Mouse (Mus musculus) left cerebral cortex, postnatal 10 days (tissue): Measurements from ENCODE around the gene Slc29a3. TPM values are rescaled to one million over a fixed set of nuclear protein-coding genes. Genes with fewer than 3 reads are reported as not detected.
"Not testable (repeated sequence)": the region's sequence is repeated elsewhere in the genome, so short reads cannot be mapped to it uniquely, and the experiment has no call there.

Source experiments
- DNase-seq, 2 experiments: peaks; one replicate each; pipeline ENCODE4 v3.0.0; 2021 to 2022; ENCODE audit warnings: low spot score in 2 of 2, mixed read lengths in 1 of 2; ENCODE audit errors: extremely low spot score in 1 of 2
- intact Hi-C: fragments of 180-260 bp; cut with DNase I; formaldehyde crosslinking; loops from one replicate; pipeline ENCODE4 v1.15.1; 2025
- total RNA-seq, 2 experiments: library from RNA; stranded (reverse); gene quantifications; 2 replicates each; pipeline ENCODE4 v1.2.3; 2021

The Slc29a3 gene
- total RNA-seq, 2 experiments from 2014 or later, result 16.5 to 16.9 TPM

DNA sequence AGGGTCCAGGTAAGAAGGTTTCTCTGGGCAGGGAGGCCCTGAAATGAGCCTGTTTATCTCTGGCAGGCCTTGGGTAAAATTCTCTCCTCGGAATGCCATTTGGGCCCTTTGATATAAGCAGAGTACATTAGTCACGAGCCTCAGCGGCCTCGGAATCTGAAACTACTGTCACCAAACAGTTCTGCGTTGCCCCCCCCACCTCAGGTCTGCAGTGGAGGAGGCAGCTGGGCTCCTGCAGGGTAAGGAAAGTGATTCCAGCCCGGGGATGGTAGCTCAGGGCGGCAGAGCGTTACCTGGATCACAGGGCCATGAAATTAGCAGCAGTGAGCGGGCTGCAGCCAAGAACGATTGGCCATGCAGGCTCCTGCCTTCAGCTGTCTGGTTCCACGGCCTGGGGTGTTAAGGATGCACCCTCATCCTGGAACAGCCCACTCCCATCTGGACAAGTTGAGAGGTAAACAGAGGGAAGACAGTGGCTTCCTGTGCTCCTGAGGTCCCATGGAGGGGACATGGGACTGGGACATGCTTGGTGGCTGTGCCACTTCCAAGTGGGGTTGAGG, 15.3 kb downstream of the Slc29a3 start:
- intact Hi-C loops, result no loop called here
- no peak for DNase-seq

DNA sequence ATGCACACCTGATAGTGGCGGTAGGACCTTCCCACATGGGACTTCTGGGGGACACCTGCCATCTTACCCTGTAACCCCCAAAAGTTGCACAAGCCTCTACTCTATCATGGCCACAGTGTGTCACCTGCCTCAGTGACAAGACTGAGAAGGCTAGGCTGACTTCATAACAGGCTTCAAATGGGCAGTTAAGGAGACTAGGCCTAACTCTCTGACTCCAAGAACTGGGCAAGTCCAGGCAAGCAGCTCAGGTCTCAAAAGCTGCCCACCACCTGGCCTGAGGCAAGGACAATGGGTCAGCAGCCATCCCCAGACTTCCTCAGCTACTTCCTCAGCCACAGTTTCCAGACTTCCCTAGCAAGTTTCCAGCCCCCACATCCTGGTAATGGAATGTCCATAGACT, 16.9 kb downstream of the Slc29a3 start:
- intact Hi-C loops, result no loop called here
- no peak for DNase-seq

DNA sequence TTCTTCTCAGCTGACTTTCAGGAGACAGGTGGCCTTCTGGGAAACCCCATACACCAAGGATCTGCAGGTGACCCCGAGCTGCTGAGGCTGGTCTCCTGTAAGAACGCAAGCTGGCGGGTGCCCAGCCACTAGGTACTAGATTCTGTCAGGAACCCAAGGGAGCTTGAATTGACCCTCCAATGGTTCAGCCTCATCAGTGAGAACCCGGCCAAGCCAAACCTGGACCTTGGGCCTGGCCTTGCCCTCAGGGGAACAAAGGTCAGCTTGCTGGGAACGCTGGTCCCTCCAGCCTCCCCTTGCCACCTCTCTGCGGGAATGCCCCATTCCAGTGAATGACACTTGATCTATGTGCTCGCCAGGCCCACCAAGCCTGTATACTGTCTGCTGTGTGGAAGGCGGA, 19.1 kb downstream of the Slc29a3 start:
- intact Hi-C loops, result no loop called here

DNA sequence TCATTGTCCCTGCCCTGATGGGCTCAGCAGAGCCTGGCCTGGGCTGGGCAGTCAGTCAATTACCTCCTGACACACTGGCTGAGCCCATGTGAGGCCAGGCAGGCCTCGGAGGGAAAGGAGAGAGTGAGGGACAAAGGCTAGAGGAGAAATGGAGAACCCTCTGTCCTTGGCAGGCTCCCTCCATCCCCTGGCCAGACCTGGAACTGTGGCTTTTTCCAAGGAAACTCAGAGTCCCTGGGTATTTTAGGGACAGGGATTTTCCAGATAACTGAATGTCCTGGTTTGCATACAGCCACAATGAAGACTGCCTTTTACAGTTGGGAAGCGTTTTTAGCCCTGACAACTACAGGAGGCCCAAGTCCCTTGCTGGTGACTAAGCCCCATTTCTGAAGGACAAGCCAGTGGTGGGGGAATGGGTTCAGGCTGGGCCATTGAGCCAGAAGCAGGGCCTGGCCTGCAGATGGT, 20.2 kb downstream of the Slc29a3 start:
- peak in 1 of 2 experiments; percentile 35 for DNase-seq
- intact Hi-C loops, result no loop called here

More for the DNA sequence above, 19.1 kb downstream of the Slc29a3 start:
- no peak for DNase-seq

DNA sequence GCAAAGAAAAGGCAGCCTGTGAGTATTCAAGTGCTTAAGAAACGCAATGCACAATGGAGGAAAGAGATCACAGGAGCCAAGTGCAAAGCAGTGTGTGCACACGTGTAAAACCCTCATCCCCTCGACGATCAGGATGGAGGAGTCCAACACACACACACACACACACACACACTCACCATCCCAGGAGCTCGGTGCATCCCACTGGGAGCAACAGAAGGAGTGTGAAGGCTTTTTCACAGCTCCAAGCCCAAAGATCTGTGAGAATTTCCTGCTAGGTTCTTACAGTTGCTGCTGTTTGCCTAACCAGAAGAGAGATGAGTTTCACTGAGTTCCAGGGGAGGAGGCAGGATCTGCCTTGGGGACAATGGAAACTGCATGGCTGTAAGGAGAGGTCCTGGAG, 20.9 kb downstream of the Slc29a3 start:
- peak in 1 of 2 experiments; percentile 18 for DNase-seq
- intact Hi-C loops, result no loop called here

DNA sequence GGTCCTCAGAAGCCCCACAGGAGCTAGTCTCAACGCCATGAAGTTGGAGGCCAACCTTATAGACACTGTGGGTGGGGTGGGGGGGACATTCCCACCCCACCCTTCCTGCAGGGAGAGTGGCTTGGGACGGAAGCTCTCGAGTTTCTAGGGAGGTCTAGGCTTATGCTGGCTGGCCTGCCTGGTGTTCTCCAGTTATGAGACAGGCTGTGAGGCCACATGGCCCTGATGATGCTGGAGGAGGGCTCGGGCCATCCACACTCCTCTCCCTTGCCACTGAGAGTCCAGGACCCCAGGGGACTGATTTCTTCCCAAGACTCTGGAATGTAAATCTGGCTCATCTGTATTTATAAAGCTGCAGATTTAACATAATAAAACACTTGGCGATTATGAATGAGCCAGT, 25.3 kb downstream of the Slc29a3 start:
- no peak for DNase-seq
- intact Hi-C loops, result no loop called here

DNA sequence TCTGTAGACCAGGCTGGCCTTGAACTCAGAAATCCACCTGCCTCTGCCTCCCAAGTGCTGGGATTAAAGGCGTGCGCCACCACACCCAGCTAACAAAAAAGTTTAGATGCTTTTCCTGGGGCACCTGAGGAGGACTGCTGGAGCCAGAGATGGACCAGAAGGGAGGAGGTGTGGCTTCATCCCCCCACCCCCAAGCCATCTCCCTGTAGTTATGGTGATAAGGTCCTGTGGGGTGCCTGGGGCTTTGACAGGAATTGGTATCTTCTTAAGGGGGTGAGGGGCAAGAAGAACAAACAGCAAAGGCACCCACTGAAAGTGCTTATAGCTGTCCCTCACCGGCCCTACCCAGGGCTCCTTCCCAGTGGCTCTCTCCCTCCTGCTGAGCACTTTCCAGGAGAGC, 25.7 kb downstream of the Slc29a3 start:
- intact Hi-C loops, result no loop called here
- DNase-seq, result no peak

DNA sequence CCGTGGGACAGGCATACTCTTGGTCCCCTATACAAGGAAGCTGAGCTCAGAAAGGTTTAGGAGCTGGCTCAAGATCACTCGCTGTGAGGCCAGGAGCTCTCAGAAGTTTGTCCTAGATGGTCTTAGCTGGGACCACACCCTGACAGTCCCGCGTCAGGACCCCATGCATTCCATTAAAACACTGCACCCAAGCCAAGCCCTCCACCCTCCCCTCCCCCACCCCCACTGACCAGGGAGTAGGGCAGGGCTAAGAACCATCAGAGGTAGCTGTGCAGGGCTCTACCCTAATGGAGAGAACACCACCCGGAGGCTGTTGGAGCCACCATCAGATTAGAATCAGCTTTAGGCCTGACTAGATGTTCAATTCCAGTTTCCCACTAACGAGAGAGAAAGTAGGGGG, 28.1 kb downstream of the Slc29a3 start:
- intact Hi-C loops, result no loop called here
- DNase-seq, result no peak

DNA sequence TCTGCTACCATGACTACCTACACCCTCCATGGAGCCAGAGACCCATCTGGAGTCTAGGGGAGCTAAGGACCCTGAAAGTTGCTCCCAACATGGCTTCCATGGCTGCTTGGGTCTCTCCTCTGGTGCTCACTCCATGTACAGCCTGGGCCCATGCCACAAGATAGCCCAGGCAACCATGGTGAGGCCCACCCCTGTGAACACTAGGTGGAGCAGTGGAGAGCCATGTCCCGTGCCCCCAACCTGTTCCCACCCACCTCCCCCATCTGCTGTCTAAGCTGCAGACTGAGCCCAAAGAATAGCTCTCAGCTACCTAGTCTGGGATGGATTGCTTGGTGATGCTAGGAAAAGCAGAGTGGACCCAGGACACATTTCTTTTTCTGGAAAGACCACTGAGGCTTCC, 29.2 kb downstream of the Slc29a3 start:
- intact Hi-C loops, result no loop called here
- DNase-seq, result no peak

DNA sequence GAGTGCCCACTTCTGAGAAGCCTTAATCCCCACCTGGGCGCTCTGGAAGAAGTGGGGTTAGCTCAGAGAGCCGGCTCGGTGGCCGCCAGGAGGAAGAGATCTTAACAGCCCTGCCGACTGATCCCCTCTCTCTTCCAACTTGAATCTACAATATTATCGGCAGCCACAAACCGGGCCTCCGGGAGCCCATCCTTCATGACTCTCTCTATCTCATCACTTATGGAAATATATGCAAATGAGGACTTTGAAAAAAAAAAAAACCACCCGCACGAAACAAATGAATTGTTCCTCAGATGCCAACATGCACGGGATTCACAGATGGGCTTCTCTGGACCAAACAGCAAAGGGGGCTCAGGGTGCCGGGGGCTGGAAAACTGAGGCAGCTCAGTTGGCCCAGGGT, 31.0 kb downstream of the Slc29a3 start:
- intact Hi-C loops, result no loop called here
- no peak for DNase-seq

DNA sequence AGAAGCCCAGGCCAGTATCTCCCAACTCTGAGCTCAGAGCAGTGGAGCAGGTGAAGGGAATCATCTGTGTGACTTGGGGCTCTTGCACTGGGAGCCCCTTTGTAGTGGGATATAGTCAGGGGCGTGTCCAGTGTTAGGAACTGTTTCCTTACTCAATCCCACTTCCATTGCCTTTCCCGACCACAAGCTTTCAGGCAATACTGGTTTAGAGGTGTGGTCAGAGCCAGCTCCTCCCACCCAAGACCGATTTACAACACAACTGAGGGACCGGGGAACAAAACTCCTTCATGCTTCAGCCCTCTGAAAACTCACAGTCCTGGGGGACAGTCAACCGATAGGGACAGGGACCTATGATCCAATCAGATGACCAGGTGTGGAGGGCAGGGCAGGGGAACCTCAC, 32.1 kb downstream of the Slc29a3 start:
- intact Hi-C loops, result no loop called here
- no peak for DNase-seq

DNA sequence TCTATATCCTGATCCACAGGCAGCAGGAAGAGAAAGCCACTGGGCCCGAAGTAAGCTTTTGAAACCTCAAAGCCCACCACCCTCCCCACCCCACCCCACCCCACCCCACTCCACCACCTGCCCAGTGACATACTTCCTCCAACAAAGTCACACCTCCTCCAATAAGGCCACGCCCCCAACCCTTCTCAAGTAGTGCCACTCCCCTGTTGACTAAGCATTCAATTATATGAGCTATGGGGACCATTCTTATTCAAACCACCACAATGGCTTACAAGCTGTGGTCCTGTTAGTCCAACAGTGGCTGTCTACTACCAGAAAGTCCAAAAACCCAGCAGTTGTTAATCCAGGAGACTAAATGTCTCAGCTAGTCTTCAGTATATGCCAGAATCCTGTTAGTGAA, 34.1 kb downstream of the Slc29a3 start:
- intact Hi-C loops, result no loop called here
- no peak for DNase-seq

DNA sequence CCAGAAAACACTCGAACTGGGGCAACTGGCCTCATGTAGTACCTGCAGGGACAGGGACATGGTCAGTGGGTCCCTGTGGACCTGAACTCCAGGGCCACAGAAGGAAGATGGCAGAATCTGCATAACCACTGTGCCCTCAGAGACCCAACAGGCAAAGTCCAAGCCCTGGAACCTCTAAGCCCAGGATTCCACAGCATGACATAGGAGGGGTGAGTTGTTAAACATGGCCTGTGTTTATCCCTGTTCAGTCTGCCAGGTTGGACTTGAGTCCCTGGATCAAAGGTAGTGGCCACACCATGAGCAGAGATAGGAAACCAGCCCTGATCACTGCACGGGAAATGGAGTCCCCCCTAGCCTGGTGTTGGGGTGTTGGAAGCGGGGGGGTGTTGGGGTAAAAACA, 36.1 kb downstream of the Slc29a3 start:
- intact Hi-C loops, result no loop called here
- no peak for DNase-seq

DNA sequence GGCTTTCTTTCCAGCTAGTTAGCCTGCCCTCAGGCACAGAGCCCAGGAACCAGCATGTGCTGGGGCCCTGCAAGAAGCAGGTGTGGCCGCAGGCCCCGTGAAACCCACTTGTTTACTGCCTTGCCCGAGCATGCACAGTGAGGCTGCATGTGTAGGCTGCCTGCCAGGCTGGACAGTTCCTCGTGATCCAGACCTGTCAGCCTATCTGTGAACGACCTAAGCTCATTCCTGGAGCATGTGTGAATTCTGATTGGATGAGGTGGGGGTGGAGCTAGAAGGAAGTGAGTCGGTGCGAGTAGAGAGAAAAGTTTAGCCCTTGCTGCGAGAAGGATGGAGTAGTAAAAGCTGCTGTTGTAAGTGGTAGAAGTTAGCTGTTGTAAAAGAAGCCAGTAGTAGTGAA, 40.3 kb downstream of the Slc29a3 start:
- intact Hi-C loops, DNase-seq: not testable (repeated sequence)

DNA sequence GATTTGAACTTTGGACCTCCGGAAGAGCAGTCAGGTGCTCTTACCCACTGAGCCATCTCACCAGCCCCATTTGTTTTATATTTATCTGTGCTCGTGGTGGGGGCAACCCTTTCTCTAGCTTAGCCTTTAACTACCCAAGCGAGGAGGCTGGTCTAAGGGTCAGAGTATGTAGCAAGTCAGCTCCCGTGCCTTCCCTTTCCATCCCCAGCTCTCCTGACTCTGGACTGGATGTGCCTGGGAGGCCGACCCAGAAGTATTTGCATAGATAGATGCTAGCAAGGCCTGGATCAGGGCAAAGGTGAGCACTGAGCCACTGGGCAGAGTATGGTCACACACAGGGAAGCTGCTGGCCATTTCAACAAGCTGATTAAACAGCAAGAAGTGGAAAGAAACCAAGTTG, 43.8 kb downstream of the Slc29a3 start:
- intact Hi-C loops, result no loop called here
- DNase-seq, result no peak

DNA sequence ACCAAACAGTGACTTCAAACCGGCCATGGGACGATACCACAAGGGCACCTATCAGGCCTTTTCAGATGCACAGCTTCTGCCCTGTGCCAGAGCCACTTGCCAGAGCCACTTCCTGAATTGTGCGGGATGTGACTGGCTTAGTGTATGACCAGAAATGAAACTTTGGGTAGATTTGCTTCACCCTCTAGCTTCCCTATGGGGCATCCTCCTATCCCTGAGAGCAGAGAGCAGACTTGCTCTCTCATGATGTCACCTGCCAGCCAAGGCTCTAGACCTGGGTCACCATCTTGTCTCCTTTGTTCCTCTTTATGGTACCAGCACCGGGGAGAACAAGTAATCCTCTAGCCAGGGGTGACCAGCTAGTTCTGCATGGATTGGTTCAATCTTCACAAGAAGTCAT, 46.3 kb downstream of the Slc29a3 start:
- DNase-seq, result no peak

DNA sequence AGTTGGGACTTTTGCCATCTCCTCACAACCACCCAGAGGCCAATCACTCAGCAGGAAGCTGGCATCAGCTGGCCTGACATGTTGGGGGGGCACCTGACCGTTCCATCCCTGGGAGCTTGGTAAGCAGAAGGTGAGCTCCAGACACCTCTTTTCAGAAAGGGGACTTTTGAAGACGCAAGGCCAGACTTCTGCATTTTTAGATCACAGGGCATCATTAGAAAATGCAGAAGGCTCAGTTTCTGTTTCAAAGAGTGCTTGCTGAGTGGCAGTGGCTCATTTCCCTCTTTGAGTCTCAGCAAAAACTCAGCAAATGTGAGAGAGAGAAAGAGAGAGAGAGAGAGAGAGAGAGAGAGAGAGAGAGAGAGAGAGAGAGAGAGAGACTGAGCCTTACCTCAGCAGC, 47.5 kb downstream of the Slc29a3 start:
- no peak for DNase-seq
- intact Hi-C loops, result no loop called here

More for the DNA sequence above, 46.3 kb downstream of the Slc29a3 start:
- intact Hi-C loops, result no loop called here

DNA sequence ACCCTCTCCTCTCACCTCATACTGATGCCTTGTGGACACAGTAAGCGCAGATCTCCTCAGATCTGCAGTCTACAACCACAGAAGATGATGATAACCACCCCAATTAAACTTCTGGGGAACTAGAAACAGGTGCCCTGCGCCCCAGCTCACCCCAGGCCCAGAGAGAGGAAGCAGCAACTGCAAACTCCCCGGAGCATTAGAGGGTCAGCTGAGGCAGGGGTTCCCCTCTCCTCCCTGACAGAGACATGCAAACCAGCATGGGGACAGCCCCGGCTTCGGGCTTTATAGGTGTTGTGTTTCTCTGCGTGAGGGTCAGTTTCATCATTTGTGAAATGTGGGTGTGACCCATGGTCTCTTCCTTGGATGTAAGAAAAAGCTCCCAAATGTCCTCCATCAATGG, 54.8 kb downstream of the Slc29a3 start:
- DNase-seq, result no peak
- intact Hi-C loops, result loop anchor here (1.0 to 5.0 kb wide), 2 partner anchors 166 to 280 kb away; no protein-coding TSS in a partner anchor

DNA sequence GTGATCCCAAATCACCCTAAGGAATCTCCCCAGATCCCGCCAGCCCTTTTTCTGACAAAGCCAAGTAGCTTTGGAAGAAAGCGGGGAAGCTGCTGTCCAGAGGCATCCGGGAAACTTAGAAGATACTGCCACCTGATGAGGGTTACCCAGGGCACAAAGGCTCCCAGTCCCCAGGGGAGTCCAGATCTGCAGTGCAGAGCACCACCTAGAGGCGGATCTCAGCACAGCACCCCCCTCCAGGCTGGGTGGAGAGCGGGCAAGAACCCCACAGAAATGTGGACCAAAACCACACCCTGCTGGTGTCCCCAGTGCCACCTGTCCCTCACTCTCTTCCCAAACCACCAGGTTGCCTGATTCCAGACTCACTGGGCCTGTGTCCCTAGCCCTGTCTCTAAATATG, 55.6 kb downstream of the Slc29a3 start:
- DNase-seq, result peak in 1 of 2 experiments; percentile 71
- intact Hi-C loops, result loop anchor here (1.0 to 5.0 kb wide), 2 partner anchors 166 to 280 kb away; no protein-coding TSS in a partner anchor

DNA sequence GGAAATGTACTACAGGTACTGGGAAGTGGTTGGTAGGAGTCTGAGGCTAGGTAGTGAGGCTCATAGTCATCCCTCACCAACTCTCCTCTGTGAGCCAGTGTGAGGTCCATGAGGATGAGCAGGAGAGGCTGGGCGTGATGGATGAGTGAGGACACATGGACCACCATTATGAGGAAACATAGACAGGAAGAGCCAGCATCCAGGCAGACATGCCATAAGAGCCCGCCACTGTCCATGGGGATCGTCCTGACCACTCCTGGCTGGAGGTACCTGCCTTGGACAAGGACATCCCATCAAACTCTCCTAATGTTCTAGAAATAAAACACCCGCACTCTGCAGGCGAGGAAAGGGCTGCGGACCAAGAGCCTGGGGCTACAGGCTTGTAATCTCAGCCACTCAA, 56.2 kb downstream of the Slc29a3 start, which contains the start of gene Cdh23:
Cdh23 (minus strand) TSS at position 101 of the 400 bp plus-strand sequence.
- intact Hi-C loops, result loop anchor here (5.0 kb wide), 1 partner anchor 279 kb away; no protein-coding TSS in a partner anchor
- no peak for DNase-seq
